25 mouse cellular contexts compared by ENCODE assay signal in the genomic region with DNA sequence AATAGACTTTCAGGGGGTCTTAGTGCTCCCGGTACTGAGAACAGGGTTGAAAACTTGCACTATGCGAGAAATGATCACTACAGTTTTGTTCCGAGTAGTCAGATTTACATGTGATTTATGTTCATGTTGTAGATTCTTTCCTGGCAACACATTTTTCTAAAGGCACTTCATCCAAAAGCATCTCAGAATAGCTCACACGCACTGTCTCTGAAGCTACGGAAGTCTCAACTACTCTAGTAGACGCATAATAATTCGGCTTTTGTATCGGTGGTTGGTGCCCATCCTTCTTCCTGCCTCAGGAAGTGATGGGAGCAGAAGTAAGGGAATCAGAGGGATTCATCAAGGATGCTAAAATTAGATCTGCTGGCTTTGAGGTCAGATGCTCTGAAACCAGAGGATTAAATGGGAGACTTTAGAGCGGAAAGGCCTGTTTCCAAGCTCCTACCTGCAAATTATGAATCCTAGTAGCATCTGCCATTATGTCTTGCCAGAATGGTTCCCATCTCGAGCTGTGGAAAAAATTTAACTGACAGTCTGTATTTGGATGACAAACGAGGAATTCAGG. TPM values are rescaled to one million over a fixed set of nuclear protein-coding genes. Genes with fewer than 3 reads are reported as not detected.
DNase-seq lines count a peak whose midpoint lies in the region; ATAC-seq and TF ChIP-seq lines count a peak whose summit lies in the region.
"Had no signal": no experiment of that assay in that cellular context is flagged by ENCODE, and none has a peak within 500 bp of the region (broad histone marks: within the 10 kb centered on the region; RNA-seq: fewer than 3 reads in every experiment).

No protein-coding gene starts in this region.

- no peak overlapping the region for H3K4me3 ChIP-seq in ES-Bruce4 (ENCODE audit: low read depth, low read length)
- H3K4me3 ChIP-seq: embryonic facial prominence, embryonic 15.5 days; erythroblast, embryonic 14.5 days; forebrain, embryonic 13.5 days; gastrocnemius, adult 2 months; heart, embryonic 12.5 days; hindbrain, embryonic 12.5 days had no signal

- TF ChIP-seq EP300 in ES-Bruce4 (IDR thresholded peaks at IDR 0.05; ENCODE audit: insufficient read depth, low read depth, low read length): no peak

- no peaks in the 10 kb centered on the region for H3K27me3 ChIP-seq in ES-Bruce4 (ENCODE audit: control insufficient read depth, insufficient read depth, low read length, poor library complexity, severe bottlenecking)
- H3K27me3 ChIP-seq: embryonic facial prominence, embryonic 15.5 days; forebrain, embryonic 13.5 days; heart, embryonic 12.5 days; hindbrain, embryonic 12.5 days had no signal

- peaks cover 4% of the 10 kb centered on the region for H3K4me1 ChIP-seq in ES-Bruce4 (ENCODE audit: control insufficient read depth, insufficient read depth, low read length)
- H3K4me1 ChIP-seq: forebrain, embryonic 13.5 days; hindbrain, embryonic 12.5 days had no signal

- H3K9ac ChIP-seq in ES-Bruce4 (ENCODE audit: low read depth, poor library complexity, severe bottlenecking): no peak overlapping the region; the same call in 1 of the 2 replicates
- H3K9ac ChIP-seq: embryonic facial prominence, embryonic 15.5 days; forebrain, embryonic 13.5 days; heart, embryonic 12.5 days; hindbrain, embryonic 12.5 days had no signal

- no peak for TF ChIP-seq CTCF in ES-Bruce4 (IDR thresholded peaks at IDR 0.05; ENCODE audit: low read depth, low read length)

- peak; percentile 53 for ATAC-seq in frontal cortex, adult (ENCODE audit: low TSS enrichment)
- ATAC-seq: forebrain, embryonic 13.5 days; hindbrain, embryonic 16.5 days; inflammation-experienced regulatory T-cells, adult 6 months; intestine, postnatal 0 days had no signal

- no peak for TF ChIP-seq POLR2A in ES-Bruce4 (IDR thresholded peaks at IDR 0.05; ENCODE audit: insufficient read depth, low read length)

- intact Hi-C loops in heart, postnatal 14 days (cut with DNase I): no loop called here

- peak; percentile 24 to 49 for DNase-seq in cerebellum, postnatal 14 days
- DNase-seq in cerebellum, postnatal 36 days: no peak
- DNase-seq in frontal cortex, postnatal 10 days (ENCODE audit: low spot score in 2 of 2): no peak
- DNase-seq in brain, adult 2 months (ENCODE audit: low read depth, low spot score): peak; percentile 87
- no peak for DNase-seq in heart, postnatal 14 days
- DNase-seq: adrenal gland, adult 8-10 months; adrenal gland, postnatal 36 days; embryo, embryonic 11 days; gastrocnemius, adult 2 months; gastrocnemius, postnatal 25 days; heart, postnatal 4 days; kidney, adult 8-10 months had no signal

- no peaks in the 10 kb centered on the region for H3K9me3 ChIP-seq in ES-Bruce4 (replicated peaks; ENCODE audit: control insufficient read depth, insufficient read depth, low read length, poor library complexity, severe bottlenecking)
- H3K9me3 ChIP-seq: embryonic facial prominence, embryonic 15.5 days; forebrain, embryonic 13.5 days; G1E; heart, embryonic 12.5 days; hindbrain, embryonic 12.5 days had no signal

- H3K27ac ChIP-seq in ES-Bruce4 (ENCODE audit: insufficient read depth, low read length): peak overlapping the region; percentile 54
- H3K27ac ChIP-seq: embryonic facial prominence, embryonic 15.5 days; forebrain, embryonic 13.5 days; gastrocnemius, adult 2 months; hindbrain, embryonic 12.5 days had no signal

- H3K36me3 ChIP-seq in ES-Bruce4 (ENCODE audit: control insufficient read depth, insufficient read depth, low read length, poor library complexity, severe bottlenecking): 0 out of 2 replicates have a peak, but pooled peaks cover 3% of the 10 kb centered on the region
- H3K36me3 ChIP-seq: embryonic facial prominence, embryonic 15.5 days; G1E; heart, embryonic 12.5 days; hindbrain, embryonic 12.5 days had no signal

RNA-seq across cellular contexts. Expression of a gene that starts 32.4 kb away (rescaled TPM):
- 287 and 296 TPM in 2 replicates for polyA plus RNA-seq in ES-Bruce4 (2011; ENCODE audit: insufficient read depth, insufficient read length, low read depth, missing spikeins)
- 100 to 1,000 TPM; 317 TPM for total RNA-seq in heart, postnatal 14 days (2021)
- polyA plus RNA-seq: G1E had no signal

RNA-seq across cellular contexts. Expression of a gene that starts 32.8 kb away (rescaled TPM):
- polyA plus RNA-seq in ES-Bruce4 (2011; ENCODE audit: insufficient read depth, insufficient read length, low read depth, missing spikeins): 5.4 and 6.9 TPM in 2 replicates
- 1 to 10 TPM; 2.2 to 2.7 TPM for total RNA-seq in heart, postnatal 14 days (2021)
- total RNA-seq: common myeloid progenitor, adult 5-6 weeks; G1E; granulocyte monocyte progenitor cell, adult 5-6 weeks had no signal
- polyA plus RNA-seq: erythroblast, embryonic 14.5 days; G1E had no signal

Comparison
In these comparisons a context has a peak if more than half of its experiments do, and no peak if none do; other contexts are left out.
1. DNase-seq: peak in cerebellum, postnatal 14 days (2 of 2) and brain, adult 2 months (single experiment); none in cerebellum, postnatal 36 days (0 of 2), frontal cortex, postnatal 10 days (0 of 2) and heart, postnatal 14 days (0 of 2).